Mouse (Mus musculus) limb, embryonic 13.5 days (tissue): Measurements from ENCODE around the gene Fbxo42. TPM values are rescaled to one million over a fixed set of nuclear protein-coding genes. Genes with fewer than 3 reads are reported as not detected.

ENCODE experiments used
- ATAC-seq: fragments of 200-750 bp; cut with Nextera tagmentation; 2 replicates; pipeline ENCODE4 v1.8.0; 2017; ENCODE audit warnings: low read depth, moderate number of reproducible peaks, moderate TSS enrichment; ENCODE audit not compliant: low FRiP score
- H3K27ac ChIP-seq: fragments of 300-500 bp; sonication (generic); 2 replicates; pipeline ENCODE4 v1.5.1; 2015; ENCODE audit warnings: inconsistent platforms, mild to moderate bottlenecking, moderate library complexity
- H3K27me3 ChIP-seq: fragments of 300-500 bp; sonication (generic); 2 replicates; pipeline ENCODE4 v1.6.1; 2015; ENCODE audit warnings: mild to moderate bottlenecking, inconsistent platforms
- H3K36me3 ChIP-seq: fragments of 300-500 bp; sonication (generic); 2 replicates; pipeline ENCODE4 v1.6.1; 2015; ENCODE audit warnings: inconsistent platforms, mild to moderate bottlenecking, moderate library complexity
- H3K4me1 ChIP-seq: fragments of 300-500 bp; sonication (generic); 2 replicates; pipeline ENCODE4 v1.6.1; 2015; ENCODE audit warnings: inconsistent platforms
- H3K4me2 ChIP-seq: fragments of 300-500 bp; sonication (generic); replicated peaks from 2 replicates; pipeline ENCODE4 v1.6.1; 2015; ENCODE audit warnings: inconsistent platforms, mild to moderate bottlenecking, moderate library complexity
- H3K4me3 ChIP-seq: fragments of 300-500 bp; sonication (generic); 2 replicates; pipeline ENCODE4 v1.5.1; 2015; ENCODE audit warnings: moderate library complexity, mild to moderate bottlenecking, inconsistent platforms
- H3K9ac ChIP-seq: fragments of 300-500 bp; sonication (generic); 2 replicates; pipeline ENCODE4 v1.6.1; 2015; ENCODE audit warnings: mild to moderate bottlenecking, inconsistent platforms
- H3K9me3 ChIP-seq: fragments of 300-500 bp; sonication (generic); 2 replicates; pipeline ENCODE4 v1.6.1; 2016; ENCODE audit warnings: inconsistent platforms
- WGBS: fragments of 180-500 bp; shearing (Covaris S2); methylation state at CpG from one replicate; pipeline ENCODE4 v1.1.7; 2015; 5-methylcytosine and 5-hydroxymethylcytosine counted together
- polyA plus RNA-seq: library from polyadenylated mRNA; unstranded; fragments of >200 nt; fragmentation: Nextera tagmentation; extraction: Ambion mirVana; gene quantifications from 2 replicates; pipeline ENCODE4 v1.2.1, GENCODE M21; 2015

The Fbxo42 gene
- polyA plus RNA-seq, 1 experiment from 2014 or later: 27.7 TPM

DNA sequence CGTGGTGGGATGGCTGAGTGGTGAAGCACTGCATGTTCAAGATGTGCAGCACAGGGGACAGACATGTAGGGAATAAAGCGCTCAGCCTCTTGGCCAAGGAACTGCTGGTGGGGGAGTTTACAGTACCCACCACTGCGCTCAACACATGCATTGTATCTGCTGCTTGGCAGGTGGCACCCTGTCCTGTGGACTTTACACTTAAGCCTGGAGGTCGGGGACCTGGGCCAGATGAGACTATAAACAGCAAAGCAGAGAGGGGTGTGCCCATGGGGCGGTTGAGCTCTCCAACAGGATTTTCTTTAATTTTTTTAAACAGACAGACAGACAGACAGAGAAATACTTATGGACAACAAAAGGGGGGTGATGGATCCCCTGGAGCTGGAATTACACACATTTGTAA, 59.4 kb downstream of the Fbxo42 start:
- H3K4me3 ChIP-seq: no peak overlapping the region
- WGBS: 89% methylated on average over 5 of the region's 5 CpGs
- H3K27ac ChIP-seq: no peak overlapping the region
- no peak overlapping the region for H3K4me2 ChIP-seq
- H3K9ac ChIP-seq: no peak overlapping the region
- no peak for ATAC-seq
- no peaks in the 10 kb centered on the region for H3K27me3 ChIP-seq
- no peaks in the 10 kb centered on the region for H3K4me1 ChIP-seq
- peaks cover 37% of the 10 kb centered on the region for H3K36me3 ChIP-seq
- H3K9me3 ChIP-seq: no peaks in the 10 kb centered on the region

GRCm38 (mm10) chr4:141210524-141211219, 63.0 kb downstream of the Fbxo42 start:
- 74% methylated on average over 14 of the region's 14 CpGs for WGBS
- H3K4me1 ChIP-seq: peaks cover 16% of the 10 kb centered on the region
- no peaks in the 10 kb centered on the region for H3K9me3 ChIP-seq
- no peaks in the 10 kb centered on the region for H3K27me3 ChIP-seq
- H3K4me3 ChIP-seq: peak overlapping the region; percentile 39
- no peak for ATAC-seq
- peak overlapping the region; percentile 54 for H3K9ac ChIP-seq
- H3K27ac ChIP-seq: peak overlapping the region; percentile 75; the same call in 1 of the 2 replicates
- peaks cover 6% of the 10 kb centered on the region; the same call in 1 of the 2 replicates for H3K36me3 ChIP-seq
- H3K4me2 ChIP-seq: peak overlapping the region; percentile 55

DNA sequence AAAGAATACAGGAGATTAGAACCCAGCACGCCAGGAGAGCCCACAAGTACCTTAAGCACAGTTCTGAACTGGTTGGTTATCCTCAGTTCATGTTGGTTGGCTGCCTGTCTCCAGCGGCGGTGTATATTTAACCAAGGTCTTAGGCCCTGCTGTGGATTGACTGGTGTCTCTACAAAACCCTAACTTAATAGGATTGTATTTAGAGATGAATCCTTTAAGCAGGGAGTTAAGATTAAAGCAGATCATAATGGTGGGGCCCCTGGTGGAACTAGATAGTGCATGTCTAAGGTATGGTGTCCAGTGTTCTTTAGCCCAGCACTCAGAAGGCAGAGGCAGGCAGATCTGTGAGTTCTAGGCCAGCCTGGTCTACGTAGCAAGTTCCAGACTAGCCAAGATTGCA, 63.9 kb downstream of the Fbxo42 start:
- 92% methylated on average over 4 of the region's 4 CpGs for WGBS
- no peaks in the 10 kb centered on the region for H3K27me3 ChIP-seq
- no peak for ATAC-seq

GRCm38 (mm10) chr4:141212892-141213291, 65.2 kb downstream of the Fbxo42 start:
- H3K4me3 ChIP-seq: no peak overlapping the region
- 87% methylated on average over 9 of the region's 9 CpGs for WGBS

More for the DNA sequence above, 63.9 kb downstream of the Fbxo42 start:
- H3K4me3 ChIP-seq: no peak overlapping the region
- no peaks in the 10 kb centered on the region for H3K9me3 ChIP-seq
- H3K4me1 ChIP-seq: peaks cover 16% of the 10 kb centered on the region
- no peak overlapping the region for H3K4me2 ChIP-seq
- H3K27ac ChIP-seq: no peak overlapping the region
- H3K36me3 ChIP-seq: peaks cover 6% of the 10 kb centered on the region; the same call in 1 of the 2 replicates
- no peak overlapping the region for H3K9ac ChIP-seq

DNA sequence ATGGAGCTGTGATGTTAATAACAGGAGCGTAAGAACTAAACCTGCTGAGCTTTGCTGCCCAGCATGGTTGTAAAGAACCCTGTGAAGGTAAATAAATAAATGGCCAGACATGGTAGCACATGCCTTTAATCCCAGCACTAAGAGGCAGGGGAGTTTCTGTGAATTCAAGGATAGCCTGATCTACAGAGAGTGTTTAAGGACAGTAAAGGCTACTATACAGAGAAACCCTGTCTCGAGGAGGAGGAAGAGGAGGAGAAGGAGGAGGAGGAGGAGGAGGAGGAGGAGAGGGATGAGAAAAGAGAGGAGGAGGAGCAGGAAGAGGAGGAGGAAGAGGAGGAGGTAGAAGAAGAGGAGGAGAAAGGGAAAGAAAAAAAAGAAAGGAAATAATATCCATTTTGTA, 65.6 kb downstream of the Fbxo42 start:
- H3K9ac ChIP-seq: no peak overlapping the region
- peak overlapping the region; percentile 61; the same call in 1 of the 2 replicates for H3K27ac ChIP-seq
- ATAC-seq: no peak
- peaks cover 16% of the 10 kb centered on the region for H3K4me1 ChIP-seq
- WGBS: 35% methylated on average over 2 of the region's 2 CpGs
- H3K4me2 ChIP-seq: peak overlapping the region; percentile 92
- no peaks in the 10 kb centered on the region for H3K36me3 ChIP-seq
- H3K4me3 ChIP-seq: peak overlapping the region; percentile 63
- H3K27me3 ChIP-seq: no peaks in the 10 kb centered on the region
- H3K9me3 ChIP-seq: no peaks in the 10 kb centered on the region

More at GRCm38 (mm10) chr4:141212892-141213291, 65.2 kb downstream of the Fbxo42 start:
- no peak for ATAC-seq
- Histone ChIP-seq H3K9me3 (no peaks in the 10 kb centered on the region), H3K4me1 (peaks cover 16% of the 10 kb centered on the region), H3K9ac (no peak overlapping the region), H3K4me2 (peak overlapping the region; percentile 92; the same call in 1 of the 2 replicates), H3K36me3 (no peaks in the 10 kb centered on the region), H3K27ac (peak overlapping the region; percentile 61; the same call in 1 of the 2 replicates), H3K27me3 (no peaks in the 10 kb centered on the region)

DNA sequence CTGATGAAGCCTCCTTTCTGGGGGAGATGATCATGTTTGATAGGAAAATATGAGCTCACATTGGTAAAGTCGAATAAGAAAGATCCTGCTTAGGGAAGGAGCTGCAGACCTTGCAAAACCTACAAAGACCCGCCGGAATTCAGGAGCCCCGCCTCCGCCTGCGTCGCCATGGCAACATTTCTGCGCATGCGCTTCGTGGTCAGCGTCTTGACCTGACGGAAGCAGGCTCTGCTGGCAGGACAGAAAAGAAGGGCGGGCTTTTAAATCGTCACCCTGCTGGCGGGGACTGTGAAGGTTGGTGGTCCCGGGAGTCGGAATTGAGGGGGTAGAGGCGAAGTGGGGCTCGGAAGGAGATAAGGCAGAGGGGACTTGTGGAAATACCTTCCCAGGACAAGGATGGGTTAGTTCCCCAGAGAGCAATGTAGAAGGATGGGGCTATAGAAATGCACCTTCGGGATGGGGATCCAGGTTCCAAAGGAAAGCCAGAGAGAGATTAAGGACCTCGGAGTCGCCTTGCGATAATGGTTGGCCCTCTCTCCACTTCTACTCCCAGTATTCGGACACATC, 66.1 kb downstream of the Fbxo42 start, which contains the start of gene Rsg1:
Rsg1 (plus strand) TSS at position 187 of the 567 bp plus-strand sequence.
- peak within 1 kb of the TSS; percentile 61; the same call in 1 of the 2 replicates for H3K27ac ChIP-seq
- H3K9me3 ChIP-seq: no peaks in the 10 kb centered on the region
- H3K4me2 ChIP-seq: peak within 1 kb of the TSS; percentile 92
- ATAC-seq: peak; percentile 82
- peak within 1 kb of the TSS; percentile 73 for H3K9ac ChIP-seq
- peak within 1 kb of the TSS; percentile 63 for H3K4me3 ChIP-seq
- H3K4me1 ChIP-seq: peaks cover 16% of the 10 kb centered on the region
- WGBS: under 1% methylated on average over 24 of the region's 24 CpGs
- H3K36me3 ChIP-seq: no peaks in the 10 kb centered on the region
- no peaks in the 10 kb centered on the region for H3K27me3 ChIP-seq

DNA sequence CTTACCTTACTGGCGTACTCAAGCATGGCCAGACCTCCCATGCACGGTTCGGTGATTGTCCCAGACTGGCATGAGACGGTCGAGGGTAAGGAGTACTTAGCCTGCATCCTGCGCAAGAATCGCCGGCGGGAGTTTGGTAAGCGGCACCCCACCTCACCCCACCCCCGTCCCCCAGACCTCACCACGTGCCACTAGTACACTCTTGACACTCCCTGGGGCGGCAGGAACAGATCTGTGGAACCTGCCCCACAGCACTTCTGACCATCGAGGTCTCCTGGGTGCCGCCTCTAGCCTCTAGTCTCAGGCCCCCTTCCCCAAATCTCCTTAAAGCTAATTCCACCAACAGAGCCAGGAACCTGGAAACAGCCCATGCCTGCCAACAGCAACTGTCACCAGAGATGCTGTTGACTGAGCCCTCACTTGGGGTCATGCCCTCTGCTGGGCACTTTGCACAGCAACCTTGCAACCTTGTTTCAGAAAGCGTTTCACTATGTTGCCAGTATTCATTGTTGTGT, 66.7 kb downstream of the Fbxo42 start:
- H3K9ac ChIP-seq: peak overlapping the region; percentile 73
- WGBS: 2% methylated on average over 16 of the region's 16 CpGs
- no peaks in the 10 kb centered on the region for H3K9me3 ChIP-seq
- peak overlapping the region; percentile 92 for H3K4me2 ChIP-seq
- H3K27ac ChIP-seq: no peak overlapping the region
- peak; percentile 51 for ATAC-seq
- no peaks in the 10 kb centered on the region; the same call in 1 of the 2 replicates for H3K36me3 ChIP-seq
- H3K4me3 ChIP-seq: peak overlapping the region; percentile 63
- peaks cover 16% of the 10 kb centered on the region for H3K4me1 ChIP-seq
- H3K27me3 ChIP-seq: no peaks in the 10 kb centered on the region

DNA sequence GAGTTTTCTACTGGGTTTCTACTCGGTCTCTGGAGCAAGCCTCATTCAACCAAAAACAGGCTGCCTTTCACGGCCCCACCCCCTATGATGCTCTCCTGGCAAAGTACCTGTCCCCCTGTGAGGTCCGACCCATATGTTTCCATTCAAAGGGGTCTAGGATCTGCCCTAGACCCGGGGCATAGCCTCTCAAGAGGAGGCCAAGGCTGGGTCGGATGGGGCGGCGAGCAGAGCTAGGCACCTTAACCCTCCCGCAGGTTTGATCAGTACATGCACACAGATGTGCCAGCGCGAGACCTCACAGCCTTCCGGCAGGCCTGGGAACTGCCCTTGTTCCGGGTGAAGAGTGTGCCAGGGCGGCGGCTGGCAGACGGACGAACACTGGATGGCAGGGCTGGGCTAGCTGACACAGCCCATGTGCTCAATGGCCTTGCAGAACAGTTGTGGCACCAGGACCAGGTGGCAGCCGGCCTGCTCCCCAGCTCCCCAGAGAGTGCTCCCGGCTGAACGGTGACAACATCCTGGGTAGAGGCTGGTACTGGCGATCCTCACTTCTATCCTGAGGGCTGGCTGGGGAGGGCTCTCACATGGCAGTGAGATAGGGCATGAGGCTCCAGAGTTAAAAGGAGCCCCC, 72.0 kb downstream of the Fbxo42 start:
- Histone ChIP-seq H3K27me3 (no peaks in the 10 kb centered on the region), H3K27ac (no peak overlapping the region), H3K9ac (no peak overlapping the region), H3K4me1 (peaks cover 2% of the 10 kb centered on the region), H3K4me2 (no peak overlapping the region), H3K36me3 (peaks cover 13% of the 10 kb centered on the region), H3K9me3 (no peaks in the 10 kb centered on the region), H3K4me3 (no peak overlapping the region)
- no peak for ATAC-seq
- WGBS: 90% methylated on average over 20 of the region's 20 CpGs

DNA sequence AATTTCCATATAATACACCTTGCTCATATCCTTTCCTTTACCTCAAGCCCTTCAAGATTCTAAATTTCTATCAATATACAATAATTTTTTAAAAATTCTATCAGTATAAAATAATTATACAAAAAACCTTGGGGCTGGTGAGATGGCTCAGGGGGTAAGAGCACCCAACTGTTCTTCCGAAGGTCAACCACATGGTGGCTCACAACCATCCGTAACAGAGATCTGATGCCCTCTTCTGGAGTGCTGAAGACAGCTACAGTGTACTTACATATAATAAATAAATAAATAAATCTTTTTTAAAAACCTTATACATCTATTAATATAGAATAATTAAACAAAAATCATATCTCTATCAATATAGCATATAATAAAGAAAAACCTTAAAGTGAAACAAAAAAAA, 74.1 kb downstream of the Fbxo42 start:
- Histone ChIP-seq H3K4me1 (no peaks in the 10 kb centered on the region), H3K9ac (no peak overlapping the region), H3K27ac (no peak overlapping the region), H3K4me2 (no peak overlapping the region), H3K4me3 (no peak overlapping the region), H3K9me3 (no peaks in the 10 kb centered on the region), H3K27me3 (no peaks in the 10 kb centered on the region), H3K36me3 (peaks cover 13% of the 10 kb centered on the region)
- no peak for ATAC-seq
- WGBS: 72% methylated on average over 2 of the region's 2 CpGs

- H3K4me3 ChIP-seq: no peak overlapping the region
- H3K9me3 ChIP-seq: no peaks in the 10 kb centered on the region
- no peak overlapping the region for H3K9ac ChIP-seq
- peaks cover 13% of the 10 kb centered on the region for H3K36me3 ChIP-seq
- WGBS: 91% methylated on average over 5 of the region's 5 CpGs
- H3K4me2 ChIP-seq: no peak overlapping the region
- H3K27me3 ChIP-seq: no peaks in the 10 kb centered on the region
- H3K4me1 ChIP-seq: no peaks in the 10 kb centered on the region
- ATAC-seq: no peak
- H3K27ac ChIP-seq: no peak overlapping the region
Observed at GRCm38 (mm10) chr4:141222752-141223151, 75.0 kb downstream of the Fbxo42 start.

GRCm38 (mm10) chr4:141228687-141229086, 81.0 kb downstream of the Fbxo42 start:
- no peak overlapping the region for H3K9ac ChIP-seq
- no peak overlapping the region for H3K4me3 ChIP-seq
- H3K4me2 ChIP-seq: no peak overlapping the region
- H3K9me3 ChIP-seq: no peaks in the 10 kb centered on the region
- no peaks in the 10 kb centered on the region; the same call in 1 of the 2 replicates for H3K27me3 ChIP-seq
- no peak overlapping the region for H3K27ac ChIP-seq
- H3K4me1 ChIP-seq: no peaks in the 10 kb centered on the region
- ATAC-seq: no peak
- 80% methylated on average over 7 of the region's 7 CpGs for WGBS
- H3K36me3 ChIP-seq: no peaks in the 10 kb centered on the region

- H3K4me3 ChIP-seq: no peak overlapping the region
- no peaks in the 10 kb centered on the region for H3K36me3 ChIP-seq
- H3K27me3 ChIP-seq: peaks cover 25% of the 10 kb centered on the region
- no peak overlapping the region for H3K4me2 ChIP-seq
- no peak for ATAC-seq
- 92% methylated on average over 4 of the region's 4 CpGs for WGBS
- no peak overlapping the region for H3K9ac ChIP-seq
- no peaks in the 10 kb centered on the region for H3K4me1 ChIP-seq
- no peak overlapping the region for H3K27ac ChIP-seq
- no peaks in the 10 kb centered on the region for H3K9me3 ChIP-seq
Observed at GRCm38 (mm10) chr4:141233196-141233595, 85.5 kb downstream of the Fbxo42 start.
